Mouse (Mus musculus) adrenal gland, adult 18-20 months (tissue): ENCODE results near the gene Mcf2l. TPM values are rescaled to one million over a fixed set of nuclear protein-coding genes. Genes with fewer than 3 reads are reported as not detected.
A peak's percentile ranks its signal among the peaks of the same experiment; 100 is the strongest.

Experiments
- DNase-seq, 2 experiments: peaks; one replicate each; pipeline ENCODE4 v3.0.0; 2021 to 2022; ENCODE audit warnings: low spot score in 2 of 2
- total RNA-seq, 2 experiments: library from RNA; stranded (reverse); gene quantifications; 1 replicate in 1 of 2; 2 replicates in 1 of 2; pipeline ENCODE4 v1.2.3; 2021

Gene Mcf2l
- total RNA-seq, 2 experiments from 2014 or later = 31.1 to 32.0 TPM

DNA sequence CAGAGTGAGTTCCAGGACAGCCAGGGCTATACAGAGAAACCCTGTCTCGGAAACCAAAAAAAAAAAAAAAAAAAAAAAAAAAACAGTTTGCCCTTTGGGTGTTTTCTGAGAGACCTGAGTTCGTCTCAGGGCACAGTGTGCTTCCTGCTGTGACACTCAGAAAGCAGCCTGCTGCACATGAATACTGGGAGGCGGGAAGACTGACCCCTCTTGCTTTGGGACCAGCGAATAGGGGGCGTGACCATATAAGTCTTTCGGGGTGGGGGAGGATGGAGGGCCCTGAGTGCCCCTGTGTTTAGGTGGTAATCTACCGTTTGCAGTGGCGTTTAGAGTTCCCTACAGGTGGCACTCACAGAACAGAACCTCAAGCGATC, 636 bp upstream of the Mcf2l start:
- DNase-seq = no peak

DNA sequence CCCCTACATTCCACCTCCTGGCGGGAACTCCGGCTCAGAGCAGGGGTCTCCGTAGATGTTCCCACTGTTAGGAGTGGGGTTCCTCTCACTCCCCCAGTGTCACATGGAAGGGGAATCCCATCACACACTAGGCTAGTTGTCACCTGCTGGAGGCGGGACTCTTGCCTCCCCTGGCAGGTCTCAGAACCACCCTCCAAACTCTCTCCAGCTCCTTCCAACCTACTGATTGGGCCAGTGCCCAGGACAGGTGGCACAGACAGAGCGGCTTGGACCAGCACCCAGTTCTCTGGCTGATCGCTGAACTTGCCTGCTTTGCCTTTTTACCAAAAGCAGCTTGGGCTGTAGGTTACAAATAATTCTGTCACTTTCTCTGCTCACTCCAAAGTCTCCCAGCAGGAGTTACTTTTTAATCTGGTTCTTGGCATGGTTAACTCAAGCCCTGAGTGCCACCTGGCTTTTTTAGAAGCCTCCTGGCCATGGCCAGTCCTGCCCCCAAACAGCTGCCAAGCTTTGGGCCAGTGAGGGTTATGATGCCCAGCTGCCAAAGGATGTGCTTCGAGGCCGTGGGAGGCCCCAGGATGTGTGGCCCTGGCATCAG, 687 bp downstream of the Mcf2l start:
- DNase-seq = no peak

DNA sequence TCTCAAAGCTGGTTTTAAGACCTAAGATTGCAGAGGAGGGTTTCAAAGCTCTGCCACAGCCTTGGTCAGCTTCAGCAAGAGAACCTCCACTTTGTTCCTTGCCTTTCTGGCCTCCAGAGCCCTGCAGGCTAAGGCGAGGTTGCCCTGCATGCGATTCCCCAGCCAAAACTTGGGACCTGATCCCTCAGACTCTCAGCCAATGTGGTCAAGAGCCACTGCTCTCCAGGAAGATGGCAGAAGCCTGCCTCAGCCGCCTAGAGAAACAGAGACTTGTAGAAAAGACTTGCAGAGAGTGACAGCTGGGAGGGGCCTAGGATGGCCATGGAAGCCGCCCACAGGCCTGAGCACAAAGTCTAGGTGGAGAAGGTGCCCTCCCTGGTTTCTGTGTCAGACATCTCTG, 1.4 kb downstream of the Mcf2l start:
- DNase-seq = no peak

DNA sequence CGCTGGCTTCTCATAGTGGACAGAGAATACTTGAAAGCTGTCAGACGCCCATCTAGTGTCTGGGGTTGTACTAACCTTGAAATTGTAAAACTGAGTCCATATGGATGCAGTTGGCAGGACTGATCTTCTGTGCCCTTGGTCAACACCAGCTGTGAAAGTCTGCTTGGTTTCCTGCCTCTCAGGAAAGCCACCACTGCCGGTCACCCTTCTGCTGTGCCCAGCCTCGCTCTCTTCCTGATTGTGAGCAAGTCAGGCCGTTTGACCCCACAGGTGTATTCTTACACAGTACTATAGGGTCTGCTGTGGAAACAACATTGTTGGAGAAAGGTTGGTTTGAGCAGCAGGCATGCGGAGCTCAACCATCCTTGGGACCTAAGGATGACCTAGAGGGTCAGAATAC, 3.5 kb downstream of the Mcf2l start:
- DNase-seq = no peak

GRCm38 (mm10) chr8:12880163-12880562, 6.6 kb downstream of the Mcf2l start:
- DNase-seq = no peak

GRCm38 (mm10) chr8:12883051-12884004, 9.7 kb downstream of the Mcf2l start:
- DNase-seq = no peak

DNA sequence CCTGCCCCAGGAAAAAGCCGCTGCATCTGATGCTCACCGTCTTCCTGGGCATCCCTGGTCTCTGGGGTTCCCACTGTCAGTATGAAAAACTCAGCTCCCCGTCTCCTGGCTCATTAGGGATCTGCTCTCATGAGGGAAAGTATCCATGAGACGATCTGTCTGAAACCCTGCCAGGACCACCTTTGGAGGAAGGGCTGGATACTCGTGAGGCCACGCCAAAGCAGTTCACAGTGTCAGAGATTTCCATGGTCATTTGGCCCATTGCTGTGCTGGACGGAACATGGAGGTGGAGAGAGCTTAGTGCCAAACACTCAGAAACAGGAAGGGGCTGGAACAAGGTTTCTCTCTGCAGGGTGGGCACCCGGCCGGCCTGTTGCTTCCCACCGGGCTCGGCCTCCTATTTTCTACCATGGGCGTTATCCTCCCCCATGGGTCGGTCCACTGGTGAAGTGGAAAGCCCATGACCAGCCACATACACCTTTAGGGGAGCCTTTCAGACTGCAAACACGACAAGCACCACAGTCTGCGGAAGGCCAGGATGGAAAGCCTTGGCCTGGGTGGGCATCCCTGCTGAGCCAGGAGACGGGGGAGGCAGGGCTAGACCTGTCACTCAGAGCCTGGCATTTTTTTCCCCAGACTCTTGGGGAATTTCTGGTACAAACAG, 14.3 kb downstream of the Mcf2l start:
- DNase-seq = no peak

- no peak for DNase-seq
These were observed 15.5 kb downstream of the Mcf2l start for GRCm38 (mm10) chr8:12889046-12889598.

GRCm38 (mm10) chr8:12892882-12893446, 19.4 kb downstream of the Mcf2l start:
- DNase-seq = no peak

- DNase-seq = no peak
These were observed 20.4 kb downstream of the Mcf2l start for GRCm38 (mm10) chr8:12893797-12894578.

DNA sequence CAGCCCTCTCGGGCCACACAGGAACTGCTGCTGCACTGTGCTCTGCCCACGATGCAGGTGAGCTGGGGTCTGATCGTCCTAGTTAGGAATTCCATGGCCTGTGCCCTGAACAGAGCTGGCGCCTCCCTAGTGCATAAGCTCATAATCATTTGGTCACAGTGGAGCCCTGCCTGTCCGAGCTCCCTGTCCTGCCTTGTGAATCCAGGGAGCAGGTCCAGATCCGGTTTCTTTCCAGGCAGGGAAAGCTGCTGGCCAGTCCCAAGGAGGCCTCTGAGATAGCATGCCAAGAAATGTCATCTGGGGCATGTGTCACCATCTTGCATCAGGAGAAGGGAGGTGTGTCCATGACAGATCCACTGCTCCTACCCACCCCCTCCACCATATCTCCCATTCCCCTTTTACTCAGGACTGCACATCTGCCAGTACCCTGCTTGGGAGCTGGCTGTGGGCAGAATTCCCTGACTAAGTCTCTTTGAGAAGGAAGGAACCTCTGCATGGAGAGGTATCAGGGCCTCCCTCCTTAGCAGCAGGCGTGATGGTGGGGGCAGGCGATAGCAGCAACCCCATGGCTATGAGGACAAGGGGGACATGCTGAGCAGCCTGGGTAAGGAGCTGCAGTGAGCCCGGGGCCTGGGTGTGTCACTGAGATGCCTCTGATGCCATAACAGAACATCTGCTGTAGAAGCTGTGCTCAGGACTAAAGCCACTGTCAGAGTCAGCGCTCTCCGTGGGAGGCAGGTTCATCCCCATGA, 21.4 kb downstream of the Mcf2l start:
- DNase-seq = no peak

DNA sequence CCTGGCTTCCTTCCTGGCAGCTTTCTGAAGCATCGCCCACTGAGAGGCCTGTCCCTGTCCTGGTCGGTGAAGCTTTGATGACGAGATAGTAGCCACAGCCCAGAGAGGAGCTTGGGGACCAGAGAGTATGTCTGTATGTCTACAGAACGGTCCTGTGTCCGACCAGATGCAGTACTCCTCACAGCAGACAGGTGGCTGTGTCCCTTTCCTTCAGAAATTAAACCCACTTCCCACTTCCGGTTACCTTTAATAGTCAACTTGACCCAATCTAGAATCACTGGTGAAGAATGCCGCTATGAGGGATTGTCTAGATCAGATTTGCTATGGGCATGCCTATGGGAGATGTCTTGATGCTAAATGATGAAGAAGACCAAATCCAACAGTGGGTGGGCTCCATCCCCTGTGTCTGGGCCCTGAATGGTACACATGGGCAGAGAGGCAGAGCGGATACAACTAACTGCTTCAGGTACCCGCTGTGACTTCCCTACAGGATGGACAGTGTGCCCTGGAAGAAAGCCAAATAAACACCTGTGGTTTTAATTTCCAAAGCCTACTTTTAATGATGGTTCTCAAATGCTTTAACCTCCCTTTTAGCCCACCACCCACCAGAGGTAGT, 22.0 kb downstream of the Mcf2l start:
- DNase-seq = no peak

GRCm38 (mm10) chr8:12896494-12897373, 23.1 kb downstream of the Mcf2l start:
- peak; percentile 39 to 49 for DNase-seq

DNA sequence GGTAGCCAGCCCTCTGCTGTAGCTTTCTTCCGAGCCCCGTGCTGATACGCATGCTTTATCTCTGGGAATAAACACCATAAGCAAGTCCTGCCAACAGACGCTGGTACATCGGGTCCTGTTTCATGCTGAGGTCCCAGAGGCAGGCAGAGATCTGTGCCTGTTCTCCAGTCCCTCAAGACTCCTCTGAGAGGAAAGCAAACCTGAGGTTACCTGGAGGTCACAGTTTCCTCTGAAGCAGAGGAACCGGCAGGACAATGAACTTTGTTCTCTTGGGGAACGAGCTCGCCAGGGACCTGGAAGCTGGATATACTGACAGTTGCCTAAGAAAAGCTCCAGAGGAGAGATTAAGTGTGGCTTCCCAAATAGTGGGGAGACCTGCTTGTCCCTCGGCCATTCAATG, 24.2 kb downstream of the Mcf2l start:
- DNase-seq = no peak

- no peak for DNase-seq
These were observed 30.3 kb downstream of the Mcf2l start for GRCm38 (mm10) chr8:12903790-12904415.

GRCm38 (mm10) chr8:12905122-12905521, 31.5 kb downstream of the Mcf2l start:
- DNase-seq = no peak

GRCm38 (mm10) chr8:12905599-12906321, 32.2 kb downstream of the Mcf2l start:
- no peak for DNase-seq
